Mouse (Mus musculus) heart, postnatal 10 days (tissue): ENCODE results near the gene Fem1a. TPM values are rescaled to one million over a fixed set of nuclear protein-coding genes. Genes with fewer than 3 reads are reported as not detected.
A peak's percentile ranks its signal among the peaks of the same experiment; 100 is the strongest.

ENCODE experiments used
- DNase-seq, 2 experiments: peaks; one replicate each; pipeline ENCODE4 v3.0.0; 2021
- intact Hi-C: fragments of 180-260 bp; cut with DNase I; formaldehyde crosslinking; loops from one replicate; pipeline ENCODE4 v1.15.1; 2025
- total RNA-seq, 2 experiments: library from RNA; stranded (reverse); gene quantifications; 2 replicates each; pipeline ENCODE4 v1.2.3; 2021

Fem1a gene
- 10 to 100 TPM; 81.5 to 94.9 TPM for total RNA-seq

DNA sequence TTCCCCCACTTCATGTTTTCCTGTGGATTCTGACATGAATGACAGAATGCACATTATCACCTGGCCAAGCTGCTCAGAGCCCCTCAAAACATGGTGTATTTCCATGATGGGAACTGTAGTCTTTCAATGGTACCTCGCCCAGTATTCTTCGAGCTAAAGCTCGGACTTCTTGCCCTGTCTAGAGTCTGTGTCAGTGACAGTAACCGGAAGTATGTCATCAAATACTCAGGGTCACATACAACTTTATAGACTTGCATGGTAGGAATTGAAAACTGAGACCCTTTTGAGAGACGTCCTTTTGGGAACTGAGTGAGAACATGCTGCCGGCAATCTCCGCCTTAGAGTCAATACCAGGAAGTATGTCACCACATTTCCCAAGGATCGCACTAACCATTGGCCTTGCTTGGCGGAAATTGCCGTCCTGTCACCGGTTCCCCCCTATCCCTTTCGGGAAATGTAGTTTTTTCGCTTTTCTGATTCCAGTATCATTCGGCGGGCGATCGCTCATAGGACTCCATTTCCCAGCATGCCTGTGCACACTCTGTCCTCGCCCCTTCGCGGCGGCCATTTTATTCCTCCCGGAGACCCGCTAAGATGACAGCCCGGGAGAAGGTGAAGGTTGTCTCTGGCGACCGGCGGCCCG lies at the start of gene Fem1a:
TSS of gene Fem1a (plus strand) at position 572 of the 643 bp plus-strand sequence.
- intact Hi-C loops: loop anchor here (2.0 kb wide), 1 partner anchor 20 kb away; the partner anchor contains the start of gene Ticam1
- peak; percentile 95 to 97 for DNase-seq

GRCm38 (mm10) chr17:56206986-56207674 lies 49.5 kb upstream of the Fem1a start:
- intact Hi-C loops: no loop called here
- no peak for DNase-seq

DNA sequence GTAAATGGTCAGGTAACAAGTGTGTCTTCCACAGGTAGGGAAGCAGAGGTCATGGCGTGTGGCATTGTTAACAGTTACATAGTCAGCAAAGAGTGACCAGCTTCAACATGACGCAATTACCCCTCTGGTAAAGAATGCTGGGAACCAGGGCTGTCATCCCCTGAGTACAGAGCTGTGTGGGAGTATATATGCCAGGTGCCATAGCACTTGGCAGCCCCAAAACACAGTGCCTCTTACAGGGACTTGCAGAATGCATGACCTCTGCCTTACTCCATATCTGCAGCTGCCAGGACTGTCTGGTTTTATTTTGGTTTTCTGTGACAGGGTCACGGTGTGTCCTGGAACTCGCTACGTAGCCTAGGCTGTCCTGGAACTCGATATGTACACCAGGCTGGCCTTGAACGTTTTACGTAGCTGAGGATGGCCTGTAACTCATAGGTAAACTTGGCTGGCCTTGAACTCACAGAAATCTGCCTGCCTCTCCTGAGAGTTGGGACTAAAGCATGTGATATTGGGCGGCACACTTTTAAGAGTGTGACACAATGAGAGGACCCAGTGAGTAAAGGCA lies 48.6 kb upstream of the Fem1a start:
- DNase-seq: no peak
- intact Hi-C loops: no loop called here

DNA sequence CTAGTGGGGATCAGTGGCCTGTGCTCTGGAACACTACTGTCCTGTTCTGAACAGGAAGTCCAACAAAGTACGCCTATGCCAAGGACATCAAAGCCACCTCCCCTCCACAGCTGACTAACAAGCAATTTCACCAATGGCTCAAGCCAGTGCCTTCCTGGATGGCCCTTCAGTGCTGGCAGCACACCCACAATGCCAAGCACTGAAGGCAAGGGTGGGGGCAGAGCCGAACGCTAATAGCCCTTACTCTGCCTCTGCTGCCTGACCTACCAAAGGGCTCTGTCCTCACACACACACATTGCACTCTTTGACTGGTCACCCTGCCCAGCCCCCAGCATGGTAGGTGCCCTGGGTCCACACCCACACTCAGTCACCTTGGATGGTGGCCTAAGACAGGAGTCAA lies 47.8 kb upstream of the Fem1a start:
- no peak for DNase-seq
- intact Hi-C loops: no loop called here

- intact Hi-C loops: no loop called here
- DNase-seq: peak in 1 of 2 experiments; percentile 15
Observed at GRCm38 (mm10) chr17:56211090-56211489, 45.5 kb upstream of the Fem1a start.

- intact Hi-C loops: no loop called here
- DNase-seq: no peak
Observed at GRCm38 (mm10) chr17:56212676-56213075, 43.9 kb upstream of the Fem1a start.

DNA sequence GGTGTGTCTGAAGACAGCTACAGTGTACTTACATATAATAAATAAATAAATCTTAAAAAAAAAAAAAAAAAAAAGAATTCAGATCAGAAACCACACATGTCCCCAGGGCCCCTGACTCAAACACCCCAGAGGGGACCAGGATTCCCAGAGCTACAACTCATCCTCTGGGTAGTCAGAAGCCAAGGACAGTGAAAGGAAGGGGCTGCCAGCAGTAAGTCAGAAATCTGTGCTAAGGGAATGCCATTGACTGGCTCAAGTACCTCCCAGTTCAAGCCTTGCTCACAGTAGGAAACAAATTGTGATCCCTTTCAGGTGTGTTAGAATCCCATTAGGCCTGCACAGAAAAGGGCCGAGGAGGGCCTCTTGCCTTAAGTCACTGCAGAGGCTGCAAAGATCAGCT lies 42.4 kb upstream of the Fem1a start:
- no peak for DNase-seq
- intact Hi-C loops: no loop called here

DNA sequence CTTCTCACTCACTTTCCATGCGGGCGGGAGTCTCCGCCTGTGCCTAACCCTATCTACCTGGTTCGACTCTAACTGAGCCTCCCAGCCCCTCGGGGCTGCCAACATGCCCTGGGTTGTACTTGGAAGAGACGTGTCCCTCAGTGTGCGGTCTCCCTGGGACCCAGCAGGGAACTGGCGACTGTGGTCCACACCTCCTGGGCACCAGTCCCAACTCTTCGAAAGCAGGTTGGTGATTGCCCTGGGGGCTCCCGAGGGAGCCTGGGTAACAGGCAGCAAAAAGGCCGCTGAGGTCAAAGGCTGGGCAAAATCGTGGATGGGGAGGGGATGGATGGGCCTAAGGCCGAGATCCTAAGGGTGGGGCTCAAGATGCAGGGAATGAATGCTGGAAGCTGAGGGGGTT lies 38.9 kb upstream of the Fem1a start:
- intact Hi-C loops: loop anchor here (2.0 kb wide), 2 partner anchors 25 to 33 kb away; no protein-coding TSS in a partner anchor

GRCm38 (mm10) chr17:56218377-56219191 lies 38.0 kb upstream of the Fem1a start, which contains the start of gene Dpp9:
Gene Dpp9 (minus strand): TSS chr17:56218905.
- DNase-seq: peak; percentile 94
- intact Hi-C loops: loop anchor here (2.0 kb wide), 2 partner anchors 24 to 32 kb away; no protein-coding TSS in a partner anchor

More for the DNA sequence above, 38.9 kb upstream of the Fem1a start:
- peak in 1 of 2 experiments; percentile 17 for DNase-seq

- intact Hi-C loops: loop anchor here (2.0 kb wide), 2 partner anchors 24 to 32 kb away; no protein-coding TSS in a partner anchor
- DNase-seq: no peak
Observed at GRCm38 (mm10) chr17:56219251-56219650, 37.4 kb upstream of the Fem1a start.

- intact Hi-C loops: loop anchor here (2.0 kb wide), 2 partner anchors 23 to 31 kb away; no protein-coding TSS in a partner anchor
- peak; percentile 84 for DNase-seq
Observed at GRCm38 (mm10) chr17:56219805-56220204, 36.8 kb upstream of the Fem1a start.

- no peak for DNase-seq
- intact Hi-C loops: no loop called here
Observed at GRCm38 (mm10) chr17:56224916-56225315, 31.7 kb upstream of the Fem1a start.

GRCm38 (mm10) chr17:56226566-56226965 lies 30.0 kb upstream of the Fem1a start:
- no peak for DNase-seq
- intact Hi-C loops: no loop called here

- no peak for DNase-seq
- intact Hi-C loops: no loop called here
Observed at GRCm38 (mm10) chr17:56229943-56230342, 26.7 kb upstream of the Fem1a start.

DNA sequence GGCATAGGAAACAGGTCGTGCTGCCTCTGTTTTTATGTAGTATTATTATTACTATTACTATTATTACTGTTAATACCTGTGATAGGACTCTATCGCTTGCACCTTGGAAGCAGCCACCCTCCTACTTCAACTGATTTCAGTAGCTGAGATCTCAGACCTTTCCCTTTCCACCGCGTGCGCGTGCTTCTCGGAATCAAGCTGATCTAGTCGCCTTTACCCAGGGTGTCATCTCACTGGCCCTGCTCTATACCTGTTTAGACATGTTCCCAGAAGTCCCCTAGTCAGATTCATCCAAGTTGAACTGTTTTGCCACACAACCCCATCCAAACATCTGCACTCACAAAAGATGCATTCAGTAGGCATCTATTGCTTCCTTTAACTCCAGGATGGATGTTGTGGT lies 23.2 kb upstream of the Fem1a start:
- DNase-seq: no peak
- intact Hi-C loops: no loop called here

- DNase-seq: peak; percentile 46 to 62
- intact Hi-C loops: no loop called here
Observed at GRCm38 (mm10) chr17:56233818-56234469, 22.7 kb upstream of the Fem1a start.

- DNase-seq: peak; percentile 92 to 96
- intact Hi-C loops: loop anchor here (2.0 kb wide), 1 partner anchor 23 kb away; the partner anchor contains the start of gene Dpp9
Observed at GRCm38 (mm10) chr17:56241541-56242401, 14.8 kb upstream of the Fem1a start.

- intact Hi-C loops: no loop called here
Observed at GRCm38 (mm10) chr17:56245608-56246007, 11.0 kb upstream of the Fem1a start.

More at GRCm38 (mm10) chr17:56245608-56246007, 11.0 kb upstream of the Fem1a start:
- no peak for DNase-seq
